Comparison of ENCODE assay signal across 9 mouse cellular contexts in the genomic region with DNA sequence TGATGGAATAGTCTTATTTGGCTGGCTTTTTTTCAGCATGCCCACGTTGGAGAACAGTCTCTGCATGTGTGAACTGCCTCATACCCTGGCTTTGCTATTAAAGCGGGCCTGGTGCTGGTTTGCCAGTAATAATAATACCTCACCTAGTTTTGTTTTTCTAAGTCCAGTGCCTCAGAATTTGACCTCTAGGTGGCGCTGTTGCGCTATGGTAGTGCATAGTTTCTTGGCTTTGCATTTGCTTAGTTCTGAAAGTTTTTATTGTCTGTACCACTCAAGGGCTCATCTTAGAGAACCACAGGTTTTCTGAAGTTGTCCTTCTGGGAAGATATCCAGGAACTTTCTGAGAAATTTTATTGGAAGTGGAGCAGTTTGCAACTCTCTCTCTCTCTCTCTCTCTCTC. TPM values are rescaled to one million over a fixed set of nuclear protein-coding genes. Genes with fewer than 3 reads are reported as not detected.
DNase-seq lines count a peak whose midpoint lies in the region; ATAC-seq and TF ChIP-seq lines count a peak whose summit lies in the region.
"Had no signal": no experiment of that assay in that cellular context is flagged by ENCODE, and none has a peak within 500 bp of the region (broad histone marks: within the 10 kb centered on the region; RNA-seq: fewer than 3 reads in every experiment).

No protein-coding gene starts in this region.

- no peaks in the 10 kb centered on the region for H3K9me3 ChIP-seq in kidney, embryonic 15.5 days (replicated peaks)
- H3K9me3 ChIP-seq in embryonic facial prominence, embryonic 14.5 days (ENCODE audit: control insufficient read depth, low read length) = no peaks in the 10 kb centered on the region
- H3K9me3 ChIP-seq: heart, embryonic 13.5 days had no signal

- no peaks in the 10 kb centered on the region for H3K79me2 ChIP-seq in liver, adult 2 months (ENCODE audit: control insufficient read depth, insufficient read depth, low read length)

- no peak for TF ChIP-seq POLR2A in kidney, adult 2 months (IDR thresholded peaks at IDR 0.05; ENCODE audit: low read depth, low read length)
- TF ChIP-seq POLR2A in liver, adult 2 months (IDR thresholded peaks at IDR 0.05; ENCODE audit: extremely low read depth, insufficient read depth, low read length) = no peak

- no peaks in the 10 kb centered on the region; the same call in 1 of the 2 replicates for H3K27me3 ChIP-seq in kidney, adult 2 months (replicated peaks; ENCODE audit: control insufficient read depth, insufficient read depth, low read length)
- H3K27me3 ChIP-seq in kidney, embryonic 15.5 days = no peaks in the 10 kb centered on the region
- H3K27me3 ChIP-seq in embryonic facial prominence, embryonic 14.5 days (replicated peaks; ENCODE audit: control insufficient read depth, insufficient read depth, low read length) = no peaks in the 10 kb centered on the region
- H3K27me3 ChIP-seq in liver, adult 2 months (ENCODE audit: control insufficient read depth, insufficient read depth, low read length) = no peaks in the 10 kb centered on the region
- H3K27me3 ChIP-seq: heart, embryonic 13.5 days had no signal

- no peaks in the 10 kb centered on the region; the same call in 1 of the 2 replicates for H3K4me1 ChIP-seq in kidney, adult 2 months (ENCODE audit: control insufficient read depth, insufficient read depth, low read length)
- H3K4me1 ChIP-seq in kidney, embryonic 15.5 days = no peaks in the 10 kb centered on the region
- H3K4me1 ChIP-seq in embryonic facial prominence, embryonic 14.5 days (ENCODE audit: control insufficient read depth, insufficient read depth, low read length) = no peaks in the 10 kb centered on the region
- no peaks in the 10 kb centered on the region for H3K4me1 ChIP-seq in liver, adult 2 months (ENCODE audit: control insufficient read depth, insufficient read depth, low read length)
- H3K4me1 ChIP-seq: heart, embryonic 13.5 days had no signal

- peak; percentile 46 for TF ChIP-seq CTCF in kidney, adult 2 months (conservative IDR thresholded peaks at IDR 0.05; ENCODE audit: insufficient read depth, insufficient read length, low read depth, low read length)
- peak; percentile 41; the same call in 1 of the 2 replicates for TF ChIP-seq CTCF in liver, adult 2 months (IDR thresholded peaks at IDR 0.05; ENCODE audit: low read depth, low read length)

- H3K9ac ChIP-seq in kidney, embryonic 15.5 days = no peak overlapping the region
- H3K9ac ChIP-seq in embryonic facial prominence, embryonic 14.5 days (ENCODE audit: low read depth, low read length) = no peak overlapping the region
- H3K9ac ChIP-seq in liver, adult 2 months (ENCODE audit: low read depth, low read length) = no peak overlapping the region
- H3K9ac ChIP-seq: heart, embryonic 13.5 days had no signal

- DNase-seq in kidney, adult 2 months = peak; percentile 72
- peak; percentile 83 for DNase-seq in adrenal gland, postnatal 14 days
- DNase-seq in embryonic facial prominence, embryonic 14.5 days (ENCODE audit: low spot score) = peak; percentile 80
- peak; percentile 55 for DNase-seq in liver, adult 2 months (ENCODE audit: extremely low read depth, low read depth, low spot score)
- DNase-seq in right cerebral cortex, adult 18-20 months = peak; percentile 67
- peak; percentile 58 for DNase-seq in urinary bladder, adult 2 months (ENCODE audit: low spot score)

- ATAC-seq in kidney, embryonic 15.5 days (replicated peaks; ENCODE audit: low FRiP score) = no peak
- no peak; the same call in 1 of the 2 replicates for ATAC-seq in embryonic facial prominence, embryonic 14.5 days (ENCODE audit: low read depth)
- ATAC-seq in inflammation-experienced regulatory T-cells, adult 6 months = peak; percentile 50

- no peak overlapping the region for H3K27ac ChIP-seq in kidney, adult 2 months (ENCODE audit: insufficient read depth, low read depth, low read length)
- no peak overlapping the region for H3K27ac ChIP-seq in kidney, embryonic 15.5 days
- H3K27ac ChIP-seq in embryonic facial prominence, embryonic 14.5 days (replicated peaks; ENCODE audit: low read depth, low read length) = no peak overlapping the region
- no peak overlapping the region for H3K27ac ChIP-seq in liver, adult 2 months (replicated peaks; ENCODE audit: insufficient read depth, low read depth, low read length)
- H3K27ac ChIP-seq: heart, embryonic 13.5 days had no signal

- 9% methylated on average over 4 of the region's 4 CpGs for WGBS in kidney, adult 2 months
- 3% methylated on average over 4 of the region's 4 CpGs for WGBS in kidney, embryonic 15.5 days
- WGBS in embryonic facial prominence, embryonic 14.5 days = 5% methylated on average over 4 of the region's 4 CpGs
- 6% methylated on average over 4 of the region's 4 CpGs for WGBS in liver, adult 2 months

- H3K36me3 ChIP-seq in kidney, adult 2 months (ENCODE audit: control insufficient read depth, insufficient read depth, low read length) = peaks cover 3% of the 10 kb centered on the region
- H3K36me3 ChIP-seq in kidney, embryonic 15.5 days = peaks cover 28% of the 10 kb centered on the region
- H3K36me3 ChIP-seq in embryonic facial prominence, embryonic 14.5 days (ENCODE audit: control insufficient read depth, insufficient read depth, low read length) = peaks cover 24% of the 10 kb centered on the region
- peaks cover 14% of the 10 kb centered on the region; the same call in 1 of the 2 replicates for H3K36me3 ChIP-seq in liver, adult 2 months (ENCODE audit: control insufficient read depth, insufficient read depth, low read length)

- no peak overlapping the region for H3K4me2 ChIP-seq in kidney, embryonic 15.5 days
- no peak overlapping the region for H3K4me2 ChIP-seq in embryonic facial prominence, embryonic 14.5 days (ENCODE audit: low read depth, low read length)
- H3K4me2 ChIP-seq: heart, embryonic 13.5 days had no signal

- H3K4me3 ChIP-seq in kidney, adult 2 months (ENCODE audit: insufficient read depth, low read depth, low read length) = no peak overlapping the region
- H3K4me3 ChIP-seq in kidney, embryonic 15.5 days (replicated peaks) = no peak overlapping the region
- no peak overlapping the region for H3K4me3 ChIP-seq in embryonic facial prominence, embryonic 14.5 days (ENCODE audit: low read depth, low read length)
- no peak overlapping the region for H3K4me3 ChIP-seq in liver, adult 2 months (ENCODE audit: insufficient read depth, low read depth, low read length)
- H3K4me3 ChIP-seq: heart, embryonic 13.5 days had no signal

RNA-seq across cellular contexts. Expression of a gene that starts 22.0 kb away (rescaled TPM):
- not detected in 2 replicates for polyA plus RNA-seq in kidney, adult 2 months (2012; rRNA removed)
- not detected in 2 replicates for polyA plus RNA-seq in kidney, embryonic 15.5 days (2015; fragmentation: Nextera tagmentation; extraction: Ambion mirVana)
- total RNA-seq in adrenal gland, postnatal 14 days (2021) = not detected in 2 replicates
- polyA plus RNA-seq in embryonic facial prominence, embryonic 14.5 days (2014; fragmentation: Nextera tagmentation; extraction: Ambion mirVana) = not detected in 2 replicates
- not detected for polyA plus RNA-seq in inflammation-experienced regulatory T-cells, adult 6 months (2017; shearing (Covaris generic))
- not detected in 2 replicates for total RNA-seq in liver, adult 2 months (2014; rRNA removed)
- polyA plus RNA-seq in liver, adult 2 months (2012; rRNA removed) = 0.21 TPM in 1 of 2 replicates, not detected in the other
- not detected in 2 replicates for polyA plus RNA-seq in urinary bladder, adult 2 months (2012; rRNA removed)
- polyA plus RNA-seq: heart, embryonic 13.5 days had no signal

RNA-seq across cellular contexts. Expression of a gene that starts 22.6 kb away (rescaled TPM):
- 53.0 and 63.8 TPM in 2 replicates for polyA plus RNA-seq in kidney, adult 2 months (2012; rRNA removed)
- 44.6 and 46.6 TPM in 2 replicates for polyA plus RNA-seq in kidney, embryonic 15.5 days (2015; fragmentation: Nextera tagmentation; extraction: Ambion mirVana)
- 80.1 and 83.2 TPM in 2 replicates for total RNA-seq in adrenal gland, postnatal 14 days (2021)
- 54.7 and 56.6 TPM in 2 replicates for polyA plus RNA-seq in embryonic facial prominence, embryonic 14.5 days (2014; fragmentation: Nextera tagmentation; extraction: Ambion mirVana)
- 1 to 10 TPM; 6.8 to 9.8 (median 7.8) TPM for polyA plus RNA-seq in inflammation-experienced regulatory T-cells, adult 6 months (2017; shearing (Covaris generic))
- 32.7 and 41.6 TPM in 2 replicates for total RNA-seq in liver, adult 2 months (2014; rRNA removed)
- polyA plus RNA-seq in liver, adult 2 months (2012; rRNA removed) = 26.1 and 27.3 TPM in 2 replicates
- 76.6 and 77.2 TPM in 2 replicates for polyA plus RNA-seq in urinary bladder, adult 2 months (2012; rRNA removed)

RNA-seq across cellular contexts. Expression of a gene that starts 35.2 kb away (rescaled TPM):
- 19.5 and 30.1 TPM in 2 replicates for polyA plus RNA-seq in kidney, adult 2 months (2012; rRNA removed)
- polyA plus RNA-seq in kidney, embryonic 15.5 days (2015; fragmentation: Nextera tagmentation; extraction: Ambion mirVana) = 66.5 and 84.0 TPM in 2 replicates
- total RNA-seq in adrenal gland, postnatal 14 days (2021) = 44.8 and 45.6 TPM in 2 replicates
- polyA plus RNA-seq in embryonic facial prominence, embryonic 14.5 days (2014; fragmentation: Nextera tagmentation; extraction: Ambion mirVana) = 67.5 and 81.0 TPM in 2 replicates
- polyA plus RNA-seq in inflammation-experienced regulatory T-cells, adult 6 months (2017; shearing (Covaris generic)) = 10 to 100 TPM in 2 of 3 experiments, 1 to 10 TPM in 1; 9.4 to 37.5 (median 17.5) TPM
- total RNA-seq in liver, adult 2 months (2014; rRNA removed) = 17.8 and 18.5 TPM in 2 replicates
- 10.3 and 15.8 TPM in 2 replicates for polyA plus RNA-seq in liver, adult 2 months (2012; rRNA removed)
- 18.3 and 21.1 TPM in 2 replicates for polyA plus RNA-seq in urinary bladder, adult 2 months (2012; rRNA removed)
